Mouse (Mus musculus) cerebellum, adult 8-10 months (tissue): ENCODE measurements around the gene Prkaa1.
"Not testable (repeated sequence)": the region's sequence is repeated elsewhere in the genome, so short reads cannot be mapped to it uniquely, and the experiment has no call there.

Experiments used
- DNase-seq: peaks from one replicate; pipeline ENCODE4 v3.0.0; 2022

The Prkaa1 gene

GRCm38 (mm10) chr15:5130887-5131668, 12.6 kb upstream of the Prkaa1 start:
- DNase-seq, result not testable (repeated sequence)

- DNase-seq, result no peak
Observed at GRCm38 (mm10) chr15:5133301-5133700, 10.4 kb upstream of the Prkaa1 start.

- no peak for DNase-seq
Observed at GRCm38 (mm10) chr15:5134179-5134578, 9.5 kb upstream of the Prkaa1 start.

- DNase-seq, result no peak
Observed at GRCm38 (mm10) chr15:5134945-5135483, 8.6 kb upstream of the Prkaa1 start.

GRCm38 (mm10) chr15:5138021-5138856, 5.4 kb upstream of the Prkaa1 start:
- no peak for DNase-seq

- no peak for DNase-seq
Observed at GRCm38 (mm10) chr15:5139366-5139765, 4.3 kb upstream of the Prkaa1 start.

GRCm38 (mm10) chr15:5139863-5140262, 3.8 kb upstream of the Prkaa1 start:
- DNase-seq, result no peak

GRCm38 (mm10) chr15:5140357-5140756, 3.3 kb upstream of the Prkaa1 start:
- no peak for DNase-seq

GRCm38 (mm10) chr15:5142047-5142446, 1.6 kb upstream of the Prkaa1 start:
- no peak for DNase-seq

- DNase-seq, result no peak
Observed at GRCm38 (mm10) chr15:5142714-5143113, 947 bp upstream of the Prkaa1 start.

GRCm38 (mm10) chr15:5144021-5144778, 539 bp downstream of the Prkaa1 start:
- DNase-seq, result peak; percentile 70

- DNase-seq, result no peak
Observed at GRCm38 (mm10) chr15:5145196-5145945, 1.7 kb downstream of the Prkaa1 start.

GRCm38 (mm10) chr15:5149187-5149586, 5.5 kb downstream of the Prkaa1 start:
- no peak for DNase-seq

- DNase-seq, result no peak
Observed at GRCm38 (mm10) chr15:5152171-5152570, 8.5 kb downstream of the Prkaa1 start.

GRCm38 (mm10) chr15:5154621-5155020, 11.0 kb downstream of the Prkaa1 start:
- DNase-seq, result no peak

- no peak for DNase-seq
Observed at GRCm38 (mm10) chr15:5155093-5155492, 11.4 kb downstream of the Prkaa1 start.

- DNase-seq, result no peak
Observed at GRCm38 (mm10) chr15:5156355-5156754, 12.7 kb downstream of the Prkaa1 start.

GRCm38 (mm10) chr15:5157386-5157785, 13.7 kb downstream of the Prkaa1 start:
- DNase-seq, result no peak

- no peak for DNase-seq
Observed at GRCm38 (mm10) chr15:5158827-5159226, 15.2 kb downstream of the Prkaa1 start.

GRCm38 (mm10) chr15:5165121-5165773, 21.6 kb downstream of the Prkaa1 start:
- DNase-seq, result no peak

- DNase-seq, result no peak
Observed at GRCm38 (mm10) chr15:5173217-5173820, 29.7 kb downstream of the Prkaa1 start.
